Mouse (Mus musculus): ENCODE measurements around the gene Armcx2. TPM values are rescaled to one million over a fixed set of nuclear protein-coding genes. Genes with fewer than 3 reads are reported as not detected.
"Not testable (repeated sequence)": the region's sequence is repeated elsewhere in the genome, so short reads cannot be mapped to it uniquely, and the experiment has no call there.

Gene Armcx2
- 10 to 100 TPM; 79.1 to 79.8 TPM for total RNA-seq (2021)

GRCm38 (mm10) chrX:134808755-134809224, at the start of gene Armcx2:
Gene Armcx2, minus strand, starts transcription at chrX:134809221.
- DNase-seq (ENCODE audit: low spot score in 2 of 2): peak; percentile 51 to 56
- intact Hi-C loops (cut with DNase I): loop anchor here (2.0 to 5.0 kb wide), 2 partner anchors 52 to 104 kb away; partner anchors contain the start of gene Armcx3

DNA sequence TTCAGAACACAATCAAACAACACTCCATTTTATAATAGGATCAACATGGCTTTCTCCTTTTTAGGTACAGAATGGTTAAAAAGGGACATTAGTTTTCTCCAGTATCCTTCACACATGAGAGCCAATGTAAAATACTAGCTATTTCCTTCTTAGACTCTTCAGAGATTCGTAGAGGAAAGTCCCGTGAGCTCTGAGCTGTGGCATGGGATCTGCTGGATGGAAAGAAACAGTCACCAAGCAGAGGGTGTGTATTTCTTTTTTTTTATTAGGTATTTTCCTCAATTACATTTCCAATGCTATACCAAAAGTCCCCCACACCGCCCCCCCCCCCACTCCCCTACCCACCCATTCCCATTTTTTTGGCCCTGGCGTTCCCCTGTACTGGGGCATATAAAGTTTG, 40.6 kb upstream of the Armcx2 start:
- no peak for DNase-seq (ENCODE audit: low spot score in 2 of 2)
- intact Hi-C loops (cut with DNase I): no loop called here

DNA sequence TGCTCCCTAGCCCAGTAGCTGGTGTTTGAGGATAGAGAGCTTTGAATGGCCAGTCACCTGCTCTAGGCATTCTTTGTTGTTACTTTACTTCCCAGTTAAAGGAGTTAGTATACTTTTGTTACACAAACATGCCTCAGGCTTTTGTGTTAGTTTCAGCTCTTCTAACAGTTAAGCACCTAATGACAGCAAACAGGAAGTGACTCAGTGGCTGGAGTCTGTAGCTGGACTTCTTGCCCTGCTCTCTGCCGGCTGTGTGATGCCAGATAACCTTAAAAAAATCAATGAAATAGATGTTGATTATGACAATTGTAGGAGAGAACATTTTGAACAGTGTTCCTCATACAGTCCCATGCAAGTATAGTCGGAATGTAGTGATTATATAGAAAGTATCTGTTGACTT, 35.4 kb upstream of the Armcx2 start:
- DNase-seq (ENCODE audit: low spot score in 2 of 2): no peak
- intact Hi-C loops (cut with DNase I): no loop called here

GRCm38 (mm10) chrX:134830508-134830907, 21.5 kb upstream of the Armcx2 start:
- intact Hi-C loops (cut with DNase I): no loop called here
- no peak for DNase-seq (ENCODE audit: low spot score in 2 of 2)

GRCm38 (mm10) chrX:134807833-134808754, 927 bp downstream of the Armcx2 start:
- intact Hi-C loops (cut with DNase I): loop anchor here (2.0 to 5.0 kb wide), 2 partner anchors 51 to 104 kb away; partner anchors contain the start of gene Armcx3
- DNase-seq (ENCODE audit: low spot score in 2 of 2): peak; percentile 40 to 44

DNA sequence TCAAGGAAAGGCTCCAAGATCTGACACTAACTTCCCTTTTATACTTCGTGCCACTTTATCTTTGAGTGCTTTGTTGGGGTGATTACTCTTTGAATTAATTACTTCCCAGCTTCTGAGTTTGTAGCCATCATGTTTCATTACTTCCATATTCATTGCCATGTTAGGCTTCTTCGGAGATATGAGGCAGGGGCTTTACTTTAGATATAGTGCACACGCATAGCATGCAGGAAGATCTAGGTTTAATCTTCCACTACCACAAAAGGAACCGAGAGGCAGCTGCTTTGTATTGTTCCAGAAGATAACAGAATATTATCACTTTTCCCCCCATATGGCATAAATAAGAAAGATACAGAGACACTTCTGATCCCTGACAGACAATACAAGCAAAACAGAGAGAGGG, 21.3 kb downstream of the Armcx2 start:
- no peak for DNase-seq (ENCODE audit: low spot score in 2 of 2)
- intact Hi-C loops (cut with DNase I): no loop called here

GRCm38 (mm10) chrX:134763428-134764198, 45.4 kb downstream of the Armcx2 start:
- DNase-seq (ENCODE audit: low spot score in 2 of 2); intact Hi-C loops (cut with DNase I): not testable (repeated sequence)

DNA sequence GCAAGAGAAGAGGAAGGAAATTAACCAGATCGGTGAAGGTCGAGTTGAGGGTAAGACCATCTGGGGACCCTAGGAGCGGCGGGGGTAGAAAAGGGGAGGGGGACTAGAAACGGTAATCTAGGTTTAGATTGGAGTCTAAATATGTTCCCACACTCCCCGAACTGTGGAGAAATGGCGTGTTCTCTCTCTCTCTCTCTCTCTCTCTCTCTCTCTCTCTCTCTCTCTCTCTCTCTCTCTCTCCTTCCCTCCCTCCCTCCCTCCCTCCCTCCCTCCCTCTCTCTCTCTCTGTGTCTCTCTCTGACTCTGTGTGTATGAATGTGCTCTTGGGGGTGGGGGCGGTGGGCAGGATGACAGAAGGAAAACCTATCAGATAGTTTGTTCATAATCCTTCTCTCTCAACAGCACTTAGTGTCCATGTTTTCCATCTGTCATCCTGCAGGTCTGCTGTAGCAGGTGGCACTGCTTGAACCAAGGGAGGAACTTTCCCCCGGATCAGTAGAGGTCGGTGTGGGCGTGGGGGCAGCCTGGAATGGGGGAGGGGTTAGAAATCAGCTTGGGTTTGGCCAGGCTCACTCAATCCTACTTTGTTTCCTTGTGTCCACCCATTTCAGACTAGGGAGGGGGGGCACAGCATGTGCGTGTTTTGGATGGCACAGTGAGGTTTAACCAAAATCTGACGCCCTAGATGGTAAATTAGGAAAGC, 51.6 kb downstream of the Armcx2 start:
- intact Hi-C loops (cut with DNase I): loop anchor here (2.0 kb wide), 1 partner anchor 51 kb away; the partner anchor contains the start of gene Armcx2
- no peak for DNase-seq (ENCODE audit: low spot score in 2 of 2)

GRCm38 (mm10) chrX:134756434-134757292, 52.4 kb downstream of the Armcx2 start, which contains the start of gene Armcx3:
Gene Armcx3, plus strand, starts transcription at chrX:134756595.
- DNase-seq (ENCODE audit: low spot score in 2 of 2): peak; percentile 43 to 53
- intact Hi-C loops (cut with DNase I): loop anchor here (2.0 kb wide), 1 partner anchor 52 kb away; the partner anchor contains the start of gene Armcx2

Small RNA genes lying within 50 kb of the gene (microRNA-seq; reads per million reads assigned to microRNA genes)
- gene Mir7093: not detected

Other genes starting within 250 kb of the Armcx2 start
- gene Btk, start 225.7 kb downstream of the Armcx2 start, total RNA-seq (2021): 1 to 10 TPM; 1.1 TPM
- 100 to 1,000 TPM; 102 to 120 TPM for gene Rpl36a, start 223.6 kb downstream of the Armcx2 start, total RNA-seq (2021)
- 10 to 100 TPM; 11.0 TPM for gene Gla, start 208.1 kb downstream of the Armcx2 start, total RNA-seq (2021)
- gene Hnrnph2, start 208.0 kb downstream of the Armcx2 start, total RNA-seq (2021): 100 to 1,000 TPM; 154 to 156 TPM
- gene Armcx4, start 122.7 kb downstream of the Armcx2 start, total RNA-seq (2021): 10 to 100 TPM; 36.3 to 36.4 TPM
- gene Armcx1, start 91.3 kb downstream of the Armcx2 start, total RNA-seq (2021): 10 to 100 TPM; 60.3 to 74.8 TPM
- 1 to 10 TPM; 4.3 to 5.4 TPM for gene Armcx6, start 57.8 kb downstream of the Armcx2 start, total RNA-seq (2021)
- 10 to 100 TPM; 69.0 to 80.1 TPM for gene Armcx3, start 52.6 kb downstream of the Armcx2 start, total RNA-seq (2021)
- not detected for gene Nxf2, start 155.5 kb upstream of the Armcx2 start, total RNA-seq (2021)
- gene Zmat1, start 200.0 kb upstream of the Armcx2 start, total RNA-seq (2021): 10 to 100 TPM in 1 of 2 experiments, 1 to 10 TPM in 1; 8.9 to 10.3 TPM